8 mouse cellular contexts compared by ENCODE assay signal in the genomic region with DNA sequence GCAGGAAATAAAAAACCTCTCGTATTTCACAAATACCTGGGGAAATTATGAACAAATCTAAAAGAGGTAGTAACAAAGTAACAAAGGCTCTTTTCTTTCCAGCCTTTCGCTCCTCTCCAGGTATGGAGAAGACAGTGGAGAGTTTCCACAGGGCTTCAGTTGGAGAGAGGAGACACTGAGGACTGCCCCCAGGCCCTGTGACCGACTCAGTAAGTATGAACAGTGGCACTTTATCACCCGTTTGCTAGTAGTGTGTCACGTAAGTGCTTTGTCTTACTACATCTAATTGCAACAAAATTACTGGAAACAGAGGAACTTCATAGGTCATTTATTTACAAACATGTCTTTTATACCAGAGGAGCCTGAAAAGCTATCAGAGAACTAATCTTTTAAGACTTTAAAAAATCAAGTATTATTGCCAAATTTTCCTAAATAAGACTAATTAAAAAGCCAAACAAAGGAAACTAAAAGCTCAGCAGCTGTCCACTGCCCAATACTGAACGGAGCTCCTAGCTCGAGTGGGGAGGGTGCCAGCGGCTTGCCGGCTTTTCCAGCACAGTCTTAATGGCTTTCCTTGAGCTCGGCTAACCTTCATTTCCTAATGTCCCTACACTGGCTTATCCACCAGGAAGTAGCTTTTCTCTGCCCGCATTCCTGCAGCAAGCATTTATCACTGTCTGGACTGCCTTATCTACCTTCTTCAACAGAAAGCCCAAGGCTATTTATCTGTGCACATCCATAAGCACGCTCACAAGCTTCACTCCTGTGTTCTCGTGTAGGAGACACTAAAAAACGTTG. TPM values are rescaled to one million over a fixed set of nuclear protein-coding genes. Genes with fewer than 3 reads are reported as not detected.
A peak's percentile ranks its signal among the peaks of the same experiment; 100 is the strongest.
DNase-seq lines count a peak whose midpoint lies in the region; ATAC-seq and TF ChIP-seq lines count a peak whose summit lies in the region.

No protein-coding gene starts in this region.

- no peak for TF ChIP-seq CTCF in kidney, postnatal 0 days (IDR thresholded peaks at IDR 0.05; ENCODE audit: low read depth)

- H3K27me3 ChIP-seq in kidney, postnatal 0 days (ENCODE audit: insufficient read depth, low read length): no peaks in the 10 kb centered on the region

- no peaks in the 10 kb centered on the region for H3K36me3 ChIP-seq in kidney, postnatal 0 days (ENCODE audit: insufficient read depth, low read length)

- H3K27ac ChIP-seq in kidney, postnatal 0 days: peak overlapping the region; percentile 89

- WGBS in kidney, postnatal 0 days: 18% methylated on average over 14 of the region's 14 CpGs

- peak overlapping the region; percentile 23; the same call in 1 of the 2 replicates for H3K9ac ChIP-seq in kidney, postnatal 0 days (ENCODE audit: low read depth, low read length)

- no peak overlapping the region for H3K4me3 ChIP-seq in kidney, postnatal 0 days (replicated peaks; ENCODE audit: low read depth, low read length)

- DNase-seq in cerebellum, postnatal 14 days: peak; percentile 57 to 58
- DNase-seq in adrenal gland, adult 2 months: peak; percentile 55
- peak; percentile 27 for DNase-seq in gastrocnemius, postnatal 25 days
- peak; percentile 85 for DNase-seq in kidney, postnatal 0 days (ENCODE audit: low spot score)
- DNase-seq in mesoderm, embryonic 11.5 days (ENCODE audit: low read depth, low spot score): peak; percentile 49
- DNase-seq in right cerebral cortex, postnatal 36 days (ENCODE audit: low spot score in 2 of 2): no peak
- DNase-seq in thymus, postnatal 0 days (ENCODE audit: low spot score): no peak

- H3K9me3 ChIP-seq in kidney, postnatal 0 days (replicated peaks; ENCODE audit: low read length): no peaks in the 10 kb centered on the region

- peaks cover 17% of the 10 kb centered on the region; the same call in 1 of the 2 replicates for H3K4me1 ChIP-seq in kidney, postnatal 0 days (replicated peaks; ENCODE audit: insufficient read depth, low read length)

- peak overlapping the region; percentile 41 for H3K4me2 ChIP-seq in kidney, postnatal 0 days (ENCODE audit: low read length)

- ATAC-seq in cerebellum, adult (ENCODE audit: insufficient number of reproducible peaks, low FRiP score, low TSS enrichment): no peak
- no peak; the same call in 1 of the 2 replicates for ATAC-seq in kidney, postnatal 0 days (replicated peaks; ENCODE audit: low FRiP score, low read depth)

RNA-seq across cellular contexts. Expression of gene Cep41, which starts 19.6 kb away (rescaled TPM):
- total RNA-seq in adrenal gland, adult 2 months (2021): 1 to 10 TPM; 5.9 to 9.3 TPM
- polyA plus RNA-seq in adrenal gland, adult 2 months (2012; rRNA removed): 3.4 and 4.5 TPM in 2 replicates
- 1 to 10 TPM; 1.4 to 2.1 TPM for total RNA-seq in gastrocnemius, postnatal 25 days (2021)
- 11.9 and 12.1 TPM in 2 replicates for polyA plus RNA-seq in kidney, postnatal 0 days (2015; fragmentation: Nextera tagmentation; extraction: Ambion mirVana)
- polyA plus RNA-seq in thymus, postnatal 0 days (2015; fragmentation: Nextera tagmentation; extraction: Ambion mirVana): 14.1 and 15.0 TPM in 2 replicates

RNA-seq across cellular contexts. Expression of gene Cpa1, which starts 34.9 kb away (rescaled TPM):
- total RNA-seq in adrenal gland, adult 2 months (2021): not detected
- polyA plus RNA-seq in adrenal gland, adult 2 months (2012; rRNA removed): not detected in 2 replicates
- total RNA-seq in gastrocnemius, postnatal 25 days (2021): not detected
- polyA plus RNA-seq in kidney, postnatal 0 days (2015; fragmentation: Nextera tagmentation; extraction: Ambion mirVana): 0.53 and 0.55 TPM in 2 replicates
- polyA plus RNA-seq in thymus, postnatal 0 days (2015; fragmentation: Nextera tagmentation; extraction: Ambion mirVana): 0.23 and 0.30 TPM in 2 replicates

RNA-seq across cellular contexts. Expression of gene Mest, which starts 49.4 kb away (rescaled TPM):
- 10 to 100 TPM; 32.3 to 58.6 TPM for total RNA-seq in adrenal gland, adult 2 months (2021)
- polyA plus RNA-seq in adrenal gland, adult 2 months (2012; rRNA removed): 209 and 411 TPM in 2 replicates
- total RNA-seq in gastrocnemius, postnatal 25 days (2021): 10 to 100 TPM; 10.5 to 19.9 TPM
- polyA plus RNA-seq in kidney, postnatal 0 days (2015; fragmentation: Nextera tagmentation; extraction: Ambion mirVana): 1,049 and 1,099 TPM in 2 replicates
- 55.0 and 63.2 TPM in 2 replicates for polyA plus RNA-seq in thymus, postnatal 0 days (2015; fragmentation: Nextera tagmentation; extraction: Ambion mirVana)

Comparison
In these comparisons a context has a peak if more than half of its experiments do, and no peak if none do; other contexts are left out.
1. DNase-seq: peak in cerebellum, postnatal 14 days (2 of 2), adrenal gland, adult 2 months (single experiment), gastrocnemius, postnatal 25 days (single experiment), kidney, postnatal 0 days (single experiment) and mesoderm, embryonic 11.5 days (single experiment); none in right cerebral cortex, postnatal 36 days (0 of 2) and thymus, postnatal 0 days (single experiment).